Mouse (Mus musculus) yolk sac, embryonic 10.5 days (tissue): ENCODE data around the gene Ino80.
A peak's percentile ranks its signal among the peaks of the same experiment; 100 is the strongest.

Experiments used
- DNase-seq: peaks from one replicate; pipeline ENCODE4 v3.0.0-alpha.2; 2017; ENCODE audit warnings: low spot score

Ino80 gene

GRCm38 (mm10) chr2:119454558-119454957 is 22.9 kb downstream of the Ino80 start:
- no peak for DNase-seq

GRCm38 (mm10) chr2:119436988-119437387 is 40.5 kb downstream of the Ino80 start:
- DNase-seq: peak; percentile 10

- DNase-seq: no peak
Measured at GRCm38 (mm10) chr2:119436467-119436866, 41.0 kb downstream of the Ino80 start.

- DNase-seq: no peak
Measured at GRCm38 (mm10) chr2:119413819-119414218, 63.7 kb downstream of the Ino80 start.

- no peak for DNase-seq
Measured at GRCm38 (mm10) chr2:119411674-119412073, 65.8 kb downstream of the Ino80 start.

GRCm38 (mm10) chr2:119411016-119411415 is 66.5 kb downstream of the Ino80 start:
- DNase-seq: no peak

- no peak for DNase-seq
Measured at GRCm38 (mm10) chr2:119408733-119409132, 68.8 kb downstream of the Ino80 start.

GRCm38 (mm10) chr2:119408278-119408677 is 69.2 kb downstream of the Ino80 start:
- peak; percentile 25 for DNase-seq

GRCm38 (mm10) chr2:119399313-119399712 is 78.2 kb downstream of the Ino80 start:
- DNase-seq: no peak

GRCm38 (mm10) chr2:119398665-119399064 is 78.8 kb downstream of the Ino80 start:
- DNase-seq: peak; percentile 51

- peak; percentile 12 for DNase-seq
Measured at GRCm38 (mm10) chr2:119398252-119398651, 79.2 kb downstream of the Ino80 start.

GRCm38 (mm10) chr2:119389992-119390391 is 87.5 kb downstream of the Ino80 start:
- no peak for DNase-seq

GRCm38 (mm10) chr2:119388266-119388665 is 89.2 kb downstream of the Ino80 start:
- no peak for DNase-seq

GRCm38 (mm10) chr2:119379455-119379854 is 98.0 kb downstream of the Ino80 start:
- no peak for DNase-seq

GRCm38 (mm10) chr2:119377826-119378225 is 99.7 kb downstream of the Ino80 start:
- DNase-seq: no peak

- no peak for DNase-seq
Measured at GRCm38 (mm10) chr2:119377286-119377685, 100.2 kb downstream of the Ino80 start.

- DNase-seq: no peak
Measured at GRCm38 (mm10) chr2:119370116-119370515, 107.4 kb downstream of the Ino80 start.

- no peak for DNase-seq
Measured at GRCm38 (mm10) chr2:119367346-119367745, 110.1 kb downstream of the Ino80 start.

- no peak for DNase-seq
Measured at GRCm38 (mm10) chr2:119364969-119365368, 112.5 kb downstream of the Ino80 start.

GRCm38 (mm10) chr2:119359721-119360291 is 117.7 kb downstream of the Ino80 start:
- DNase-seq: no peak

- DNase-seq: no peak
Measured at GRCm38 (mm10) chr2:119358249-119358648, 119.2 kb downstream of the Ino80 start.

GRCm38 (mm10) chr2:119356805-119357204 is 120.7 kb downstream of the Ino80 start:
- no peak for DNase-seq

GRCm38 (mm10) chr2:119356310-119356709 is 121.2 kb downstream of the Ino80 start:
- no peak for DNase-seq

- no peak for DNase-seq
Measured at GRCm38 (mm10) chr2:119355651-119356050, 121.8 kb downstream of the Ino80 start.
